Mouse (Mus musculus): Measurements from ENCODE around the gene Taar1. TPM values are rescaled to one million over a fixed set of nuclear protein-coding genes. Genes with fewer than 3 reads are reported as not detected.

Taar1 gene
- total RNA-seq, 4 experiments from 2014 or later: not detected

Other genes starting within 250 kb of the Taar1 start
- 100 to 1,000 TPM; 143 to 253 (median 212) TPM for gene Rps12, start 133.1 kb upstream of the Taar1 start, total RNA-seq (2022)
- 10 to 100 TPM in 1 of 4 experiments, 1 to 10 TPM in 3; 6.2 to 10.7 (median 7.9) TPM for gene Slc18b1, start 123.4 kb upstream of the Taar1 start, total RNA-seq (2022)
- gene Vnn3, start 68.9 kb upstream of the Taar1 start, total RNA-seq (2022): under 1 TPM in 3 of 4 experiments, not detected in 1; 0.12 to 0.34 (median 0.16) TPM
- under 1 TPM; 0.25 to 0.72 (median 0.35) TPM for gene Vnn1, start 25.7 kb upstream of the Taar1 start, total RNA-seq (2022)
- gene Taar2, start 18.2 kb downstream of the Taar1 start, total RNA-seq (2022): not detected
- gene Taar3, start 29.2 kb downstream of the Taar1 start, total RNA-seq (2022): not detected
- gene Taar4, start 40.1 kb downstream of the Taar1 start, total RNA-seq (2022): not detected
- not detected for gene Taar5, start 50.4 kb downstream of the Taar1 start, total RNA-seq (2022)
- gene Taar6, start 65.3 kb downstream of the Taar1 start, total RNA-seq (2022): not detected
- not detected for gene Taar7a, start 73.1 kb downstream of the Taar1 start, total RNA-seq (2022)
- gene Taar7b, start 79.6 kb downstream of the Taar1 start, total RNA-seq (2022): not detected
- not detected for gene Taar7d, start 106.9 kb downstream of the Taar1 start, total RNA-seq (2022)
- gene Taar7e, start 117.3 kb downstream of the Taar1 start, total RNA-seq (2022): not detected
- gene Taar7f, start 129.2 kb downstream of the Taar1 start, total RNA-seq (2022): not detected
- not detected for gene Taar8a, start 156.1 kb downstream of the Taar1 start, total RNA-seq (2022)
- not detected for gene Taar8b, start 171.9 kb downstream of the Taar1 start, total RNA-seq (2022)
- not detected for gene Taar8c, start 181.6 kb downstream of the Taar1 start, total RNA-seq (2022)
- not detected for gene Taar9, start 189.2 kb downstream of the Taar1 start, total RNA-seq (2022)
- gene Stx7, start 228.9 kb downstream of the Taar1 start, total RNA-seq (2022): 10 to 100 TPM; 41.3 to 54.2 (median 48.0) TPM